Mouse (Mus musculus) thymus, adult 2 months (tissue): ENCODE results near the gene Gapdh. TPM values are rescaled to one million over a fixed set of nuclear protein-coding genes. Genes with fewer than 3 reads are reported as not detected.
"Not testable (repeated sequence)": the region's sequence is repeated elsewhere in the genome, so short reads cannot be mapped to it uniquely, and the experiment has no call there.

Source experiments
- DNase-seq: peaks from one replicate; pipeline ENCODE4 v3.0.0; 2021
- H3K27ac ChIP-seq: fragments of 200-500 bp; 2 replicates; pipeline ENCODE4 v1.5.1; 2012; ENCODE audit warnings: low read length, control low read depth; ENCODE audit not compliant: control insufficient read depth, insufficient read depth
- H3K27me3 ChIP-seq: fragments of 200-500 bp; 2 replicates; pipeline ENCODE4 v1.6.1; 2012; ENCODE audit warnings: mild to moderate bottlenecking, low read length, moderate library complexity, mixed read lengths; ENCODE audit not compliant: control insufficient read depth, insufficient read depth
- H3K36me3 ChIP-seq: fragments of 200-500 bp; 2 replicates; pipeline ENCODE4 v1.6.1; 2012; ENCODE audit warnings: mild to moderate bottlenecking, low read length, moderate library complexity; ENCODE audit not compliant: control insufficient read depth, insufficient read depth
- H3K4me1 ChIP-seq: fragments of 200-500 bp; replicated peaks from 2 replicates; pipeline ENCODE4 v1.6.1; 2012; ENCODE audit warnings: low read length; ENCODE audit not compliant: control insufficient read depth, insufficient read depth
- H3K4me3 ChIP-seq: fragments of 200-500 bp; 2 replicates; pipeline ENCODE4 v1.5.1; 2012; ENCODE audit warnings: mild to moderate bottlenecking, low read length, control low read depth, moderate library complexity; ENCODE audit not compliant: control insufficient read depth, insufficient read depth
- CTCF ChIP-seq: fragments of 200-500 bp; IDR thresholded peaks from 2 replicates; pipeline ENCODE4 v1.5.1; 2012; ENCODE audit warnings: mild to moderate bottlenecking, control low read depth, low read length, moderate library complexity, borderline replicate concordance; ENCODE audit not compliant: control insufficient read depth, poor library complexity, insufficient read depth; ENCODE audit errors: extremely low read depth
- POLR2A ChIP-seq: fragments of 200-500 bp; IDR thresholded peaks from 2 replicates; pipeline ENCODE4 v1.6.1; 2012; ENCODE audit warnings: mild to moderate bottlenecking, low read length, control low read depth, moderate library complexity; ENCODE audit not compliant: control insufficient read depth, poor library complexity, insufficient read depth; ENCODE audit errors: extremely low read depth
- WGBS: fragments of 180-500 bp; shearing (Covaris S2); methylation state at CpG from one replicate; pipeline ENCODE4 v1.1.7; 2018; 5-methylcytosine and 5-hydroxymethylcytosine counted together
- polyA plus RNA-seq: library from polyadenylated mRNA; depleted of rRNA; stranded (reverse); fragments of >200 nt; gene quantifications from 2 replicates; pipeline ENCODE4 v1.2.3, GENCODE M21; 2012

The Gapdh gene
- polyA plus RNA-seq, 1 experiment: 3,688 TPM

- Histone ChIP-seq H3K36me3 (peaks cover 42% of the 10 kb centered on the region), H3K4me3 (peak overlapping the region; percentile 92), H3K4me1 (peaks cover 22% of the 10 kb centered on the region), H3K27me3 (no peaks in the 10 kb centered on the region), H3K27ac (peak overlapping the region; percentile 48)
- under 1% methylated on average over 39 of the region's 39 CpGs for WGBS
- TF ChIP-seq POLR2A (no peak), CTCF (no peak)
- peak; percentile 60 for DNase-seq
Measured at GRCm38 (mm10) chr6:125164672-125165327, 1.5 kb downstream of the Gapdh start.

- Histone ChIP-seq H3K27ac (peak overlapping the region; percentile 48), H3K4me1 (peaks cover 22% of the 10 kb centered on the region), H3K4me3 (peak overlapping the region; percentile 92), H3K36me3 (peaks cover 38% of the 10 kb centered on the region), H3K27me3 (no peaks in the 10 kb centered on the region)
- DNase-seq: no peak
- 10% methylated on average over 20 of the region's 20 CpGs for WGBS
- TF ChIP-seq CTCF: no peak
- TF ChIP-seq POLR2A: no peak
Measured at GRCm38 (mm10) chr6:125163801-125164657, 2.2 kb downstream of the Gapdh start.

GRCm38 (mm10) chr6:125162615-125163305, 3.5 kb downstream of the Gapdh start:
- peaks cover 22% of the 10 kb centered on the region for H3K4me1 ChIP-seq
- 88% methylated on average over 13 of the region's 16 CpGs for WGBS
- H3K27me3 ChIP-seq, H3K4me3 ChIP-seq, H3K27ac ChIP-seq, DNase-seq: not testable (repeated sequence)
- peaks cover 29% of the 10 kb centered on the region for H3K36me3 ChIP-seq

GRCm38 (mm10) chr6:125161971-125162370, 4.3 kb downstream of the Gapdh start:
- H3K27ac ChIP-seq, H3K4me3 ChIP-seq, H3K27me3 ChIP-seq: not testable (repeated sequence)
- Histone ChIP-seq H3K4me1 (peaks cover 19% of the 10 kb centered on the region), H3K36me3 (peaks cover 33% of the 10 kb centered on the region)
- 29% methylated on average over 4 of the region's 5 CpGs for WGBS
- peak; percentile 79 for DNase-seq

GRCm38 (mm10) chr6:125160854-125161760, 5.2 kb downstream of the Gapdh start:
- peaks cover 33% of the 10 kb centered on the region for H3K36me3 ChIP-seq
- no peak overlapping the region for H3K4me3 ChIP-seq
- no peaks in the 10 kb centered on the region for H3K27me3 ChIP-seq
- 86% methylated on average over 22 of the region's 22 CpGs for WGBS
- H3K4me1 ChIP-seq: peaks cover 15% of the 10 kb centered on the region
- no peak for DNase-seq
- no peak overlapping the region for H3K27ac ChIP-seq
- no peak for TF ChIP-seq POLR2A
- TF ChIP-seq CTCF: no peak

- WGBS: 77% methylated on average over 10 of the region's 10 CpGs
- no peaks in the 10 kb centered on the region for H3K27me3 ChIP-seq
- H3K4me3 ChIP-seq: no peak overlapping the region
- no peak for DNase-seq
- peaks cover 10% of the 10 kb centered on the region for H3K4me1 ChIP-seq
- peaks cover 33% of the 10 kb centered on the region for H3K36me3 ChIP-seq
- no peak overlapping the region for H3K27ac ChIP-seq
- TF ChIP-seq CTCF: no peak
- no peak for TF ChIP-seq POLR2A
Measured at GRCm38 (mm10) chr6:125160558-125160853, 5.8 kb downstream of the Gapdh start.
